In the genomic region with DNA sequence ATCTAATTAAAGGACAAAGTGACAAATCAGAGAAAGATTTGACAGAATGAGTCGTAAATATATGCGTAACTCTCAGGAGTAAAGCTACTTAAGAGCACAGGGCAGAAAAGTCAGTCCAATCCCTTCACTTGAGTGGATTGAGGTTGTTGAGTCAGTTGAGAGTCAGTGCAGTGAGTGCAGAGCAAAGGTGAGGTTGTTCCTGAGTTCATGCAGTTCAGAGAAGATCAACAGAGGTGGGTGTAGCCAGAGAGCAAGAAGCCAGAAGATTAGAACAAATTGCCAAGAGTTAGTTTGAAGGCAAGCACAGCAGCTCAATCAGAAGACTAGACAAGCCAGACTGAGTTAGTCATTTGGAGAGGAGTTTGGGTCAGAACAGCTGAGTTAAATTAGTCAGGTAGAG, we compare ENCODE assay signal across 26 mouse cellular contexts.
"Had no signal": no experiment of that assay in that cellular context is flagged by ENCODE, and none has a peak within 500 bp of the region (broad histone marks: within the 10 kb centered on the region; RNA-seq: fewer than 3 reads in every experiment).

No protein-coding gene starts in this region.

- H3K4me3 ChIP-seq: gastrocnemius, adult 2 months; heart, embryonic 10.5 days; heart, embryonic 12.5 days; hindbrain, embryonic 10.5 days; hindbrain, embryonic 12.5 days; intestine, embryonic 15.5 days; layer of hippocampus, adult 2 months; left cerebral cortex, adult 2 months; limb, embryonic 10.5 days; limb, embryonic 12.5 days; liver, embryonic 13.5 days; liver, embryonic 15.5 days had no signal

- H3K4me1 ChIP-seq: heart, embryonic 10.5 days; heart, embryonic 12.5 days; hindbrain, embryonic 10.5 days; hindbrain, embryonic 12.5 days; intestine, embryonic 15.5 days; limb, embryonic 10.5 days; limb, embryonic 12.5 days; liver, embryonic 13.5 days; liver, embryonic 15.5 days had no signal

- ATAC-seq: hindbrain, embryonic 16.5 days; inflammation-experienced regulatory T-cells, adult 6 months; intestine, embryonic 15.5 days; intestine, postnatal 0 days; liver, postnatal 0 days had no signal

- H3K36me3 ChIP-seq: heart, embryonic 10.5 days; heart, embryonic 12.5 days; hindbrain, embryonic 10.5 days; hindbrain, embryonic 12.5 days; intestine, embryonic 15.5 days; limb, embryonic 10.5 days; limb, embryonic 12.5 days; liver, embryonic 13.5 days; liver, embryonic 15.5 days had no signal

- H3K4me2 ChIP-seq: heart, embryonic 12.5 days; hindbrain, embryonic 12.5 days; hindbrain, embryonic 14.5 days; intestine, embryonic 15.5 days; limb, embryonic 12.5 days; liver, embryonic 13.5 days; liver, embryonic 15.5 days had no signal

- DNase-seq: gastrocnemius, adult 2 months; gastrocnemius, postnatal 10 days; gastrocnemius, postnatal 25 days; heart, adult 18-20 months; heart, postnatal 10 days; heart, postnatal 4 days; kidney, adult 18-20 months; kidney, postnatal 14 days; liver; liver, embryonic 13.5 days; liver, postnatal 0 days had no signal

- H3K9ac ChIP-seq: heart, embryonic 12.5 days; hindbrain, embryonic 12.5 days; hindbrain, embryonic 14.5 days; intestine, embryonic 15.5 days; limb, embryonic 12.5 days; liver, embryonic 13.5 days; liver, embryonic 15.5 days; liver, postnatal 0 days had no signal

- H3K27me3 ChIP-seq: heart, embryonic 12.5 days; hindbrain, embryonic 12.5 days; intestine, embryonic 15.5 days; limb, embryonic 12.5 days; liver, embryonic 13.5 days; liver, embryonic 15.5 days had no signal

- H3K27ac ChIP-seq: gastrocnemius, adult 2 months; heart, embryonic 10.5 days; hindbrain, embryonic 10.5 days; hindbrain, embryonic 12.5 days; hindbrain, embryonic 14.5 days; intestine, embryonic 15.5 days; kidney, postnatal 0 days; layer of hippocampus, adult 2 months; left cerebral cortex, adult 2 months; limb, embryonic 10.5 days; limb, embryonic 12.5 days; liver, embryonic 13.5 days; liver, embryonic 15.5 days had no signal

- H3K9me3 ChIP-seq: heart, embryonic 10.5 days; heart, embryonic 12.5 days; hindbrain, embryonic 10.5 days; hindbrain, embryonic 12.5 days; intestine, embryonic 15.5 days; limb, embryonic 10.5 days; limb, embryonic 12.5 days; liver, embryonic 13.5 days; liver, embryonic 15.5 days had no signal
